Mouse (Mus musculus) megakaryocyte, embryonic 14.5 days (primary cell): ENCODE measurements around the gene Icam4.

ENCODE experiments used
- FLI1 ChIP-seq: IDR thresholded peaks from 2 replicates; pipeline ENCODE4 v1.6.1; 2012; ENCODE audit warnings: low read length, inconsistent platforms, mixed read lengths
- GATA1 ChIP-seq: IDR thresholded peaks from 3 replicates; pipeline ENCODE4 v1.6.1; 2012; ENCODE audit warnings: mixed read lengths, low read length, inconsistent platforms, borderline replicate concordance

DNA sequence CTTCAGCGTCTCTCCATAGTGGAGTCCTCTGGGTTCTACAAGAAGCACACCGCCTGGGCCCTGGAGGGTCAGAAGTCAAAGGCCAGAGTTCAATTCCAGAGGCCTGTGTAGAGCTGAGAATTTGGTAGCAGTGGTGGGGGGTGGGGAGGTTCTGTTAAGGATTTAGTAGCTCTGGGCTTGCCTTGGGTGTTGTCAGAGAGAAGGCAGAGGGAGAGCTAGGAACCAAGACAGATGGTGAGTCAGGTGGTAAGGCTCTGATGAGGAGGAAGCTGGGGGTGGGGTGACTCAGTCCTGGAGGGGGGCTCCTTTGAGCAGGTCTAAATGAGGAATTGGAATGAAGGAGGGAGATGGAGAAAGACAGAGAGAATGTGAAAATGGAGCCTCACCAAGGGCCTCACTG, 33.8 kb downstream of the Icam4 start:
- TF ChIP-seq GATA1 (no peak), FLI1 (no peak)
